Mouse (Mus musculus) forebrain, embryonic 14.5 days (tissue): Measurements from ENCODE around the gene Itga4. TPM values are rescaled to one million over a fixed set of nuclear protein-coding genes. Genes with fewer than 3 reads are reported as not detected.
A peak's percentile ranks its signal among the peaks of the same experiment; 100 is the strongest.

Experiments
- ATAC-seq: fragments of 200-750 bp; cut with Nextera tagmentation; 2 replicates; pipeline ENCODE4 v1.8.0; 2017; ENCODE audit warnings: mild to moderate bottlenecking, moderate library complexity
- DNase-seq: peaks from one replicate; pipeline ENCODE4 v3.0.0-alpha.2; 2015; ENCODE audit warnings: low spot score
- H3K27ac ChIP-seq: fragments of 300-500 bp; sonication (generic); 2 replicates; pipeline ENCODE4 v1.5.1; 2014; ENCODE audit warnings: low read depth, mild to moderate bottlenecking, control low read depth, low read length, moderate library complexity
- H3K27me3 ChIP-seq: fragments of 300-500 bp; sonication (generic); replicated peaks from 2 replicates; pipeline ENCODE4 v1.6.1; 2014; ENCODE audit warnings: low read length, control low read depth, mixed read lengths; ENCODE audit not compliant: control insufficient read depth, insufficient read depth
- H3K36me3 ChIP-seq: fragments of 300-500 bp; sonication (generic); 2 replicates; pipeline ENCODE4 v1.6.1; 2014; ENCODE audit warnings: low read length, control low read depth; ENCODE audit not compliant: control insufficient read depth, insufficient read depth
- H3K4me1 ChIP-seq: fragments of 300-500 bp; sonication (generic); 2 replicates; pipeline ENCODE4 v1.6.1; 2014; ENCODE audit warnings: antibody characterized with exemption, low read length, control low read depth; ENCODE audit not compliant: control insufficient read depth, insufficient read depth
- H3K4me2 ChIP-seq: fragments of 300-500 bp; sonication (generic); 2 replicates; pipeline ENCODE4 v1.6.1; 2014; ENCODE audit warnings: mild to moderate bottlenecking, control low read depth, low read length
- H3K4me3 ChIP-seq: fragments of 300-500 bp; sonication (generic); 2 replicates; pipeline ENCODE4 v1.5.1; 2014; ENCODE audit warnings: low read depth, low read length, control low read depth
- H3K9ac ChIP-seq: fragments of 300-500 bp; sonication (generic); 2 replicates; pipeline ENCODE4 v1.6.1; 2014; ENCODE audit warnings: mild to moderate bottlenecking, low read length, control low read depth, moderate library complexity
- H3K9me3 ChIP-seq: fragments of 300-500 bp; sonication (generic); replicated peaks from 2 replicates; pipeline ENCODE4 v1.6.1; 2016; ENCODE audit warnings: low read length, control low read depth, mixed read lengths; ENCODE audit not compliant: control insufficient read depth
- WGBS: fragments of 180-500 bp; shearing (Covaris S2); extraction: QIAGEN DNeasy Blood & Tissue Kit; methylation state at CpG from one replicate; pipeline ENCODE4 v1.1.7; 2014; 5-methylcytosine and 5-hydroxymethylcytosine counted together
- polyA plus RNA-seq: library from polyadenylated mRNA; unstranded; fragments of >200 nt; fragmentation: Nextera tagmentation; extraction: Ambion mirVana; gene quantifications from 2 replicates; pipeline ENCODE4 v1.2.1, GENCODE M21; 2014

Gene Itga4
- polyA plus RNA-seq, 1 experiment from 2014 or later, result 2.4 TPM

DNA sequence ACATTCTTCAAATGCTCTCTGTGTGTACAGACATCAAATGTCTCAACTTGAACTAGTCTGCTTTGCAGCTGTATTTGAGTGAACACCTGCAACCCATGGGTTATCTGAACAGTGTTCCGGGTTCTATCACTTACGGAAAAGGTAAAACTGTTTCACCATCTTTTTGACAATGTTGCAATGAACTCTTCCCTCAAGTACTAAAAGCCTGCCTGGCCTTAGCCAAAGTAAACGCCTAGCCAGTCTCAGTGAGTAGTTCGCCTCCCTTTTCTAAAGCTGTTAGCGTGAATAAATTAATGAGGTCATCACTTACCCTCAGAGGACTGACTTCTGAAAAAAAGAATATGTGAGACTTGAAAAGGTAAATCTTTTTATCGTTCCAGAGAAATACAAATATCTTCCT lies 18.0 kb upstream of the Itga4 start:
- WGBS, result 68% methylated on average over 6 of the region's 6 CpGs

DNA sequence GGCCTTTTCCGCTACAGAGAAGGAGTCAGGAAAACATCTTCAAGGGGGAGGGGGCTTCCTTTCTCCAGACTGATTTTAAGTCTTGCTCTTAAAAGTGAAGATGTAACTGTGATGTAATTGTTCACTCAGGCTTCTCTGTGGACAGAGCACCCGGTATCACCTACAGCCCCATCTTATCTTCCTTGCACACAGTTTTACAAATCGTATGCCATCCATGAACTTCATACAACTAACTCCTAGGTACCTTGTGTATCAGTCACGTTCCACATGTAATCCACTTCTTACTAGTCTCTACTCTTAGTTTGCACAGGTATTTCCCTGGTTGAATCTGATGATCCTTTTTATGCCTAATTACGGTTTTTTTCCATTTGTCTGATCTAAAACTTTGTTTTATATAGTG lies 10.9 kb upstream of the Itga4 start:
- Histone ChIP-seq H3K36me3 (no peaks in the 10 kb centered on the region), H3K4me2 (no peak overlapping the region), H3K9me3 (no peaks in the 10 kb centered on the region), H3K4me1 (0 out of 2 replicates have a peak, but pooled peaks cover 3% of the 10 kb centered on the region), H3K27me3 (no peaks in the 10 kb centered on the region), H3K9ac (no peak overlapping the region), H3K27ac (no peak overlapping the region), H3K4me3 (no peak overlapping the region)
- no peak for ATAC-seq
- DNase-seq, result no peak
- 87% methylated on average over 5 of the region's 5 CpGs for WGBS

More for the DNA sequence above, 18.0 kb upstream of the Itga4 start:
- no peak overlapping the region for H3K4me3 ChIP-seq
- 0 out of 2 replicates have a peak, but pooled peaks cover 3% of the 10 kb centered on the region for H3K4me1 ChIP-seq
- no peaks in the 10 kb centered on the region for H3K36me3 ChIP-seq
- no peaks in the 10 kb centered on the region for H3K9me3 ChIP-seq
- ATAC-seq (no peak), DNase-seq (no peak)
- no peak overlapping the region for H3K4me2 ChIP-seq
- no peak overlapping the region for H3K27ac ChIP-seq
- H3K27me3 ChIP-seq, result no peaks in the 10 kb centered on the region
- H3K9ac ChIP-seq, result no peak overlapping the region

DNA sequence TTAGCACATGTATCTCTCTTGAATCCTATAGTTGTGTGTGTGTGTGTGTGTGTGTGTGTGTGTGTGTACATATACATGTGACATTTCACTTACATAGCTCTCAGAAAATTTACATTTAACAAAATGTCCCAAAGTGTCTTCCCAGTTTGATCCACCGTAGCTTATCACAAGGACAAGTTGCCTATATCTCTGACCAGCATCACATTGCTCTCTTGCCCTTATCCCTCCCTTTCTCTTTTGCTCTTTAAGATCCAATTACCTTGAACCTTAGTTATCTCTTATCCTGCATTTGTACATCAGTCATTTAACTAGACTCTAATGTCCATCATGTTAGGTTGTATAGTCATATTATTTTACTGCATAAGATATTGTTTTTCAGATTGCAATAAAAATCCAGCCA lies 10.5 kb upstream of the Itga4 start:
- ATAC-seq (no peak), DNase-seq (no peak)
- H3K4me2 ChIP-seq, result no peak overlapping the region
- no peaks in the 10 kb centered on the region for H3K9me3 ChIP-seq
- H3K36me3 ChIP-seq, result no peaks in the 10 kb centered on the region
- H3K4me3 ChIP-seq, result no peak overlapping the region
- WGBS, result 92% methylated on average over 1 of the region's 1 CpGs
- H3K27me3 ChIP-seq, result no peaks in the 10 kb centered on the region
- no peak overlapping the region for H3K9ac ChIP-seq
- H3K4me1 ChIP-seq, result 0 out of 2 replicates have a peak, but pooled peaks cover 3% of the 10 kb centered on the region
- no peak overlapping the region for H3K27ac ChIP-seq

DNA sequence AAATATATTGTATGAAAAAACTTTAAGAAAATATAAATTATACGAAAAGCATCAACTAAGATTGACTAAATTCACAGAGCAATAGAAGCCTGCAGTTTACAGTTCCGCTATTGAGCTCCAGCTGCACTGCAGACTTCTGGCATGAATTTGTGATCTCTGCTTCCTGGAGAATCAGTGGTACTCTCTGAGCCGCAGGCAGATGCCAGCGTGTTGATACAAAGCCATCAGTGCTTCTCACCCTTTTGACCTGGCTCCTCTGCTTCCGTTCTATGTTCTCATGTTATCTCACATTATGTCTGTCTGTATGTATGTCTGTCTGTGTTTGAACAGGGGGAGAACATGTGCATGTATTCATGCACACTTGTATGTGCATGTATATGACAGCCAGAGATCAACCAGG lies 6.9 kb upstream of the Itga4 start:
- ATAC-seq (no peak), DNase-seq (no peak)
- Histone ChIP-seq H3K4me2 (no peak overlapping the region), H3K9me3 (no peaks in the 10 kb centered on the region), H3K9ac (no peak overlapping the region), H3K36me3 (no peaks in the 10 kb centered on the region), H3K4me3 (no peak overlapping the region), H3K4me1 (no peaks in the 10 kb centered on the region), H3K27ac (no peak overlapping the region), H3K27me3 (no peaks in the 10 kb centered on the region)
- 85% methylated on average over 5 of the region's 5 CpGs for WGBS

DNA sequence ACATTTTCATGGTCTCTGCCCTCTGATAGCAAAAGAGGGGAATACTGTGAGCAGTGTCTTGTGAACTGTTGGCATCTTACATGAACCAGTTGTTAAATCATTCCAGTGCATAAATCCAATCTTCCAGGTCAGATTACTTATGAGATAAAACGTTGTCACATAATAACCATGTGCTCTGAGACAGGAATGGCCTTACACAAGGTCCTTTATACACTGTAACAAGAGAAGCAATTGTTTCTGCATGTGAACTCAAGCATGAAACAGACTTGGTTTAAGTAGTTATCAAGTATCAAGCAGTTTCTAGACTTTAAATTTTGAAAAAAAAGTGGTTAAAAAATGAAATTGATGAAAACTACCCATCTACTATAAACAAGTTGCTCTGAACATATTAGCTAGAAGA lies 4.7 kb upstream of the Itga4 start:
- Histone ChIP-seq H3K4me1 (no peaks in the 10 kb centered on the region), H3K4me3 (no peak overlapping the region), H3K9me3 (no peaks in the 10 kb centered on the region), H3K4me2 (no peak overlapping the region), H3K27me3 (no peaks in the 10 kb centered on the region), H3K27ac (no peak overlapping the region), H3K36me3 (no peaks in the 10 kb centered on the region), H3K9ac (no peak overlapping the region)
- 10% methylated on average over 1 of the region's 1 CpGs for WGBS
- DNase-seq (no peak), ATAC-seq (no peak)

DNA sequence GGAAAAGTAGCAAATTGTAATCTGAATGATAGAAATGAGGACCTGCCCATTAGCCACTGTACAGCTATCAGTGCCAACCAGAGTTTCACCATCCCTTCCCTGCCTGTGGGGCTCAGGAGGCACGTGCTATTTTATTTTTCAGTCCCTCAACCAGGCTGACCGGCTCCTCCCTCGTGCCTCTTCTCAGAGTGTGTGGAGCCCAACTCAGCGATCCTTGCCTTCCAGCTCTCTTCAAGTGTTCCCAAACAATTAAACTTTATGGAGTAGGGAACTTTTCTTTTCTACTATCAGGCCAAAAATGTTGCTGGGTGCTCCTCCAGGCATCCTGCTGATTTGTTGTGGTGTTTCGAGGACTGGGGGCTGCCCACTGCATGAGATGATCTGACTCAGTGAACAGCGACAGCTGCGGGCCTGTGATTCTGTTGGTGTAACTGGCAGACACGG lies 1.4 kb upstream of the Itga4 start:
- Histone ChIP-seq H3K4me1 (peaks cover 3% of the 10 kb centered on the region; the same call in 1 of the 2 replicates), H3K27ac (no peak overlapping the region), H3K4me2 (no peak overlapping the region), H3K9me3 (no peaks in the 10 kb centered on the region), H3K36me3 (no peaks in the 10 kb centered on the region), H3K9ac (no peak overlapping the region), H3K4me3 (no peak overlapping the region), H3K27me3 (0 out of 2 replicates have a peak, but pooled peaks cover 5% of the 10 kb centered on the region)
- 70% methylated on average over 8 of the region's 8 CpGs for WGBS
- DNase-seq (no peak), ATAC-seq (no peak)

DNA sequence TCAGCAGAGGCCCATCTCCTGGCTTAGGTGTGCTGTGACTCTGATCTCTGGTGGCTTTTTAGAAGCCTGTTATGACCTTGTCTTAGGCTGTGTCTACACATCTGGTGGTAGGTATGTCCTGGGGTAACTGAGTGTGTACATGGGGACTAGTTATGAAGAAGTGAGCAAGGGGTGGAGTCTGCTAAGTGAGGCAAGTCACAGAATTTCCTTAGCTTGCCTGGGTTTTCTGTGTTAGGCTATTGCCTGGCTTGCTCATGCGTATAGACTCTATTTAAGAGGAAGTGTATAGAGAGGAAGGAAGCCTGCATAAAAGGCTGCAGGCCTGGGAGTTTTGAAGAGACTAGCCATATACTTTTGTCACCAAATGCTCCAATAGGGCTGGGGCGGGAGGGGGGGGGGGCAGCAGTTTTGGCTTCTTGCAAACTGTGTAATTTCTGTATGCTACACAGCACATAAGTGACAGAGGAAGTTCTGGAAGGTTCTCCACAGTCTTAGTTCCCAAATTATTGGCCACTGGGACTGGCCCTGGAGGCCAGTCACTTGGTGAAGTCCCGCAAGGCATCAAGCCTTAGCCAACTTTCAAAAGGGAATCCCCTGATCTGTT lies 536 bp upstream of the Itga4 start:
- WGBS, result 53% methylated on average over 3 of the region's 3 CpGs
- ATAC-seq, result peak; percentile 4; the same call in 1 of the 2 replicates
- H3K9me3 ChIP-seq, result no peaks in the 10 kb centered on the region
- H3K27me3 ChIP-seq, result 0 out of 2 replicates have a peak, but pooled peaks cover 5% of the 10 kb centered on the region
- DNase-seq, result peak; percentile 12
- peak overlapping the region; percentile 43; the same call in 1 of the 2 replicates for H3K4me3 ChIP-seq
- H3K27ac ChIP-seq, result no peak overlapping the region
- H3K36me3 ChIP-seq, result no peaks in the 10 kb centered on the region
- H3K4me2 ChIP-seq, result peak overlapping the region; percentile 89
- H3K9ac ChIP-seq, result no peak overlapping the region; the same call in 1 of the 2 replicates
- peaks cover 3% of the 10 kb centered on the region; the same call in 1 of the 2 replicates for H3K4me1 ChIP-seq

DNA sequence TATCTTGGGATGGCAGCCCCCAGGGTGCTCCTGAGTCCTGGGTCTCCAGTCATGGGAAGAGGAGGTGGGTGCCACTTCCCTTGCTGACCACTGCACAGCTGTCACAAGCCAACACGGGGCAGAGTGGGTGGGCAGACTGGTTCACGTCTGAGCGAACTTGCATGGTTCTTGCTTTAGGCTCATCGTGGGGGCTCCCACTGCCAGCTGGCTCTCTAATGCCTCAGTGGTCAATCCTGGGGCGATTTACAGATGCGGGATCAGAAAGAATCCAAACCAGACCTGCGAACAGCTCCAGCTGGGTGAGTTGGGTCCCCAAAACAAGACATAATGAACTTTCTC lies 744 bp downstream of the Itga4 start:
- Histone ChIP-seq H3K9me3 (no peaks in the 10 kb centered on the region), H3K27me3 (0 out of 2 replicates have a peak, but pooled peaks cover 5% of the 10 kb centered on the region), H3K36me3 (no peaks in the 10 kb centered on the region), H3K4me3 (peak overlapping the region; percentile 43), H3K9ac (peak overlapping the region; percentile 61; the same call in 1 of the 2 replicates), H3K4me2 (peak overlapping the region; percentile 89), H3K27ac (no peak overlapping the region; the same call in 1 of the 2 replicates), H3K4me1 (peaks cover 3% of the 10 kb centered on the region; the same call in 1 of the 2 replicates)
- 9% methylated on average over 7 of the region's 7 CpGs for WGBS
- ATAC-seq, result peak; percentile 25; the same call in 1 of the 2 replicates
- no peak for DNase-seq

DNA sequence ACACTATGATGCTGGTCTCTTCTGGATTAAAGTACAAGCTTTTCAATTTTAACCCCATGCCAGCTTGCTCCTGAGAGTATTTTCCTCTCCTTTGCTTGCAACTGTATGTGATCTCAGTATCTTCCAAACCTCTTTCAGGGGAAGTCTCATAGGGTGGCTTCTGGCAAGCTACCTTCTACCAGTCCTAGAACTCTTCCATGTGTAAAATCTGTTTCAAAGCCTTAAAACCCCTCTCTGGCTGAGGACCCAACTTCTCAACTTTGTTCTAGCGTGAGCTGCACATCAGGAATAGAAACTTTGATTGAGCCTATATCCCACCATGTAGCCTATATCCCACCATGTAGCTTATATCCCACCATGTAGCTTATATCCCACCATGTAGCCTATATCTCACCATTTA lies 1.1 kb downstream of the Itga4 start:
- peak overlapping the region; percentile 43 for H3K4me3 ChIP-seq
- H3K9ac ChIP-seq, result no peak overlapping the region
- no peaks in the 10 kb centered on the region for H3K36me3 ChIP-seq
- 84% methylated on average over 1 of the region's 1 CpGs for WGBS
- H3K4me2 ChIP-seq, result peak overlapping the region; percentile 89
- no peak for ATAC-seq
- DNase-seq, result no peak
- no peak overlapping the region for H3K27ac ChIP-seq
- H3K9me3 ChIP-seq, result no peaks in the 10 kb centered on the region
- H3K27me3 ChIP-seq, result 0 out of 2 replicates have a peak, but pooled peaks cover 5% of the 10 kb centered on the region
- H3K4me1 ChIP-seq, result peaks cover 3% of the 10 kb centered on the region; the same call in 1 of the 2 replicates
